Mouse (Mus musculus) ES-E14 (cell line): ENCODE results near the gene Dpm3.

Experiments used
- CHD2 ChIP-seq: IDR thresholded peaks from 2 replicates; pipeline ENCODE4 v1.6.1; 2014; ENCODE audit warnings: mild to moderate bottlenecking, low read depth, low read length, inconsistent platforms
- HCFC1 ChIP-seq: IDR thresholded peaks from 2 replicates; pipeline ENCODE4 v1.6.1; 2012; ENCODE audit warnings: low read length, inconsistent platforms, borderline replicate concordance; ENCODE audit not compliant: insufficient read depth
- MAFK ChIP-seq: IDR thresholded peaks from 2 replicates; pipeline ENCODE4 v1.6.1; 2014; ENCODE audit warnings: mild to moderate bottlenecking, low read depth, low read length, inconsistent platforms; ENCODE audit not compliant: insufficient read depth
- ZC3H11A ChIP-seq: IDR thresholded peaks from 2 replicates; pipeline ENCODE4 v1.6.1; 2012; ENCODE audit warnings: low read depth, mild to moderate bottlenecking, inconsistent platforms, low read length, borderline replicate concordance
- ZNF384 ChIP-seq: IDR thresholded peaks from 2 replicates; pipeline ENCODE4 v1.6.1; 2012; ENCODE audit warnings: low read depth, low read length, inconsistent platforms

DNA sequence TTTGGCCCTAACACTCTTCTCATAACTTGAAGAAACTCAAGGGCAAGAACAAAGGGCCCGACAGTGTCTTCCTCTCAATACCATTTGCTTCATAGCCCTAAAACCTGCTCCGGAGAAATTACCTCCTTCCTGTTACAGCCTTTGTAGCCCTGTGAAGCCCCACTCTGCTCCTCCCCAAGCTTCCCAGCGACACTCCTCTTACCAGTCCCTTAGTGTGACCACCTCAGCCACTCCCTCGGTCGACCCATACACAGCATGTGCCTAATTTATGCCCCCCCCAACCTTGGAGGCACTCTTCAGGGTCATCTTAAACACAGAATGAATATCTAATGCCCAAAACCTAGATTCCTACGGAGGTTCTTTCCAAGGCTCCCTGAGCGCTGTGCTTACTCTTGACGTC is 19.5 kb downstream of the Dpm3 start:
- TF ChIP-seq MAFK (no peak), HCFC1 (no peak), ZC3H11A (no peak), ZNF384 (no peak), CHD2 (no peak)
